Mouse (Mus musculus): ENCODE results near the gene Bcl9l.

Bcl9l gene

GRCm38 (mm10) chr9:44497624-44498377 lies 15.2 kb downstream of the Bcl9l start:
- no peak for DNase-seq (ENCODE audit: low spot score in 2 of 2)

GRCm38 (mm10) chr9:44498421-44499355 lies 16.1 kb downstream of the Bcl9l start:
- DNase-seq (ENCODE audit: low spot score in 2 of 2), result peak; percentile 78

GRCm38 (mm10) chr9:44499356-44500162 lies 16.9 kb downstream of the Bcl9l start:
- DNase-seq (ENCODE audit: low spot score in 2 of 2), result peak; percentile 72 to 79

GRCm38 (mm10) chr9:44500163-44500533 lies 17.5 kb downstream of the Bcl9l start:
- no peak for DNase-seq (ENCODE audit: low spot score in 2 of 2)

GRCm38 (mm10) chr9:44500638-44501175 lies 18.1 kb downstream of the Bcl9l start:
- no peak for DNase-seq (ENCODE audit: low spot score in 2 of 2)

GRCm38 (mm10) chr9:44501206-44501879 lies 18.7 kb downstream of the Bcl9l start:
- no peak for DNase-seq (ENCODE audit: low spot score in 2 of 2)

GRCm38 (mm10) chr9:44502006-44502405 lies 19.4 kb downstream of the Bcl9l start:
- DNase-seq (ENCODE audit: low spot score in 2 of 2), result peak; percentile 41 to 79

GRCm38 (mm10) chr9:44504893-44505823 lies 22.5 kb downstream of the Bcl9l start:
- no peak for DNase-seq (ENCODE audit: low spot score in 2 of 2)

- no peak for DNase-seq (ENCODE audit: low spot score in 2 of 2)
Measured at GRCm38 (mm10) chr9:44505824-44506467, 23.3 kb downstream of the Bcl9l start.

- peak in 1 of 2 experiments; percentile 6 for DNase-seq (ENCODE audit: low spot score in 2 of 2)
Measured at GRCm38 (mm10) chr9:44506566-44506965, 23.9 kb downstream of the Bcl9l start.

- peak in 1 of 2 experiments; percentile 6 for DNase-seq (ENCODE audit: low spot score in 2 of 2)
Measured at GRCm38 (mm10) chr9:44507345-44507744, 24.7 kb downstream of the Bcl9l start.

- peak in 1 of 2 experiments; percentile 16 for DNase-seq (ENCODE audit: low spot score in 2 of 2)
Measured at GRCm38 (mm10) chr9:44508124-44508619, 25.5 kb downstream of the Bcl9l start.

GRCm38 (mm10) chr9:44508721-44509486 lies 26.3 kb downstream of the Bcl9l start:
- DNase-seq (ENCODE audit: low spot score in 2 of 2), result peak in 1 of 2 experiments; percentile 19

- peak; percentile 86 to 93 for DNase-seq (ENCODE audit: low spot score in 2 of 2)
Measured at GRCm38 (mm10) chr9:44509487-44510354, 27.1 kb downstream of the Bcl9l start.

- peak in 1 of 2 experiments; percentile 41 for DNase-seq (ENCODE audit: low spot score in 2 of 2)
Measured at GRCm38 (mm10) chr9:44510355-44510871, 27.8 kb downstream of the Bcl9l start.

- peak; percentile 82 to 84 for DNase-seq (ENCODE audit: low spot score in 2 of 2)
Measured at GRCm38 (mm10) chr9:44510872-44511601, 28.4 kb downstream of the Bcl9l start.
